Mouse (Mus musculus) right cerebral cortex, adult 18-20 months (tissue): ENCODE measurements around the gene Wnt3a.
A peak's percentile ranks its signal among the peaks of the same experiment; 100 is the strongest.

Source experiments
- DNase-seq: peaks from one replicate; pipeline ENCODE4 v3.0.0; 2022; ENCODE audit warnings: mixed read lengths

Wnt3a gene

GRCm38 (mm10) chr11:59260706-59261493 lies 29.7 kb downstream of the Wnt3a start:
- DNase-seq, result no peak

- DNase-seq, result no peak
Observed at GRCm38 (mm10) chr11:59259647-59260046, 30.9 kb downstream of the Wnt3a start.

GRCm38 (mm10) chr11:59248101-59248500 lies 42.5 kb downstream of the Wnt3a start:
- no peak for DNase-seq

GRCm38 (mm10) chr11:59243856-59244255 lies 46.7 kb downstream of the Wnt3a start:
- DNase-seq, result no peak

- DNase-seq, result no peak
Observed at GRCm38 (mm10) chr11:59241841-59242240, 48.7 kb downstream of the Wnt3a start.

- DNase-seq, result no peak
Observed at GRCm38 (mm10) chr11:59239796-59240195, 50.8 kb downstream of the Wnt3a start.

- DNase-seq, result no peak
Observed at GRCm38 (mm10) chr11:59239428-59239785, 51.1 kb downstream of the Wnt3a start.

- peak; percentile 63 for DNase-seq
Observed at GRCm38 (mm10) chr11:59238525-59239427, 51.8 kb downstream of the Wnt3a start.

GRCm38 (mm10) chr11:59232797-59233196 lies 57.8 kb downstream of the Wnt3a start:
- no peak for DNase-seq

- peak; percentile 51 for DNase-seq
Observed at GRCm38 (mm10) chr11:59230144-59230760, 60.3 kb downstream of the Wnt3a start.

GRCm38 (mm10) chr11:59228122-59228953 lies 62.2 kb downstream of the Wnt3a start, which contains the start of gene Arf1:
Gene Arf1, minus strand, starts transcription at chr11:59228270.
- DNase-seq, result peak; percentile 97

- DNase-seq, result no peak
Observed at GRCm38 (mm10) chr11:59227604-59228121, 62.9 kb downstream of the Wnt3a start.

GRCm38 (mm10) chr11:59226787-59227603 lies 63.6 kb downstream of the Wnt3a start:
- no peak for DNase-seq

- DNase-seq, result no peak
Observed at GRCm38 (mm10) chr11:59226251-59226650, 64.3 kb downstream of the Wnt3a start.

- DNase-seq, result no peak
Observed at GRCm38 (mm10) chr11:59225167-59225566, 65.4 kb downstream of the Wnt3a start.

GRCm38 (mm10) chr11:59224470-59224869 lies 66.1 kb downstream of the Wnt3a start:
- DNase-seq, result no peak

GRCm38 (mm10) chr11:59224025-59224424 lies 66.5 kb downstream of the Wnt3a start:
- DNase-seq, result no peak

- DNase-seq, result no peak
Observed at GRCm38 (mm10) chr11:59222306-59222705, 68.2 kb downstream of the Wnt3a start.

- DNase-seq, result no peak
Observed at GRCm38 (mm10) chr11:59221604-59222003, 68.9 kb downstream of the Wnt3a start.

- DNase-seq, result no peak
Observed at GRCm38 (mm10) chr11:59219064-59219463, 71.5 kb downstream of the Wnt3a start.

- DNase-seq, result no peak
Observed at GRCm38 (mm10) chr11:59218389-59218998, 72.1 kb downstream of the Wnt3a start.
